Mouse (Mus musculus) intestine, postnatal 0 days (tissue): Measurements from ENCODE around the gene A030014E15Rik. TPM values are rescaled to one million over a fixed set of nuclear protein-coding genes. Genes with fewer than 3 reads are reported as not detected.

Source experiments
- ATAC-seq: fragments of 200-750 bp; cut with Nextera tagmentation; 2 replicates; pipeline ENCODE4 v1.8.0; 2017; ENCODE audit warnings: mild to moderate bottlenecking, moderate TSS enrichment, moderate library complexity
- H3K27ac ChIP-seq: fragments of 300-500 bp; sonication (generic); 2 replicates; pipeline ENCODE4 v1.5.1; 2014; ENCODE audit warnings: mild to moderate bottlenecking, low read depth, low read length, moderate library complexity
- H3K27me3 ChIP-seq: fragments of 300-500 bp; sonication (generic); replicated peaks from 2 replicates; pipeline ENCODE4 v1.6.1; 2014; ENCODE audit warnings: low read length, mixed read lengths; ENCODE audit not compliant: control insufficient read depth, insufficient read depth
- H3K36me3 ChIP-seq: fragments of 300-500 bp; sonication (generic); 2 replicates; pipeline ENCODE4 v1.6.1; 2014; ENCODE audit warnings: mild to moderate bottlenecking, moderate library complexity; ENCODE audit not compliant: control insufficient read depth, insufficient read depth
- H3K4me1 ChIP-seq: fragments of 300-500 bp; sonication (generic); replicated peaks from 2 replicates; pipeline ENCODE4 v1.6.1; 2014; ENCODE audit warnings: antibody characterized with exemption, low read length, mixed read lengths; ENCODE audit not compliant: control insufficient read depth, insufficient read depth
- H3K4me2 ChIP-seq: fragments of 300-500 bp; sonication (generic); replicated peaks from 2 replicates; pipeline ENCODE4 v1.6.1; 2014; ENCODE audit warnings: low read depth, mild to moderate bottlenecking, moderate library complexity
- H3K4me3 ChIP-seq: fragments of 300-500 bp; sonication (generic); 2 replicates; pipeline ENCODE4 v1.5.1; 2014; ENCODE audit warnings: low read depth, low read length
- H3K9ac ChIP-seq: fragments of 300-500 bp; sonication (generic); 2 replicates; pipeline ENCODE4 v1.6.1; 2014; ENCODE audit warnings: mild to moderate bottlenecking, low read depth, low read length
- H3K9me3 ChIP-seq: fragments of 300-500 bp; sonication (generic); 2 replicates; pipeline ENCODE4 v1.6.1; 2016; ENCODE audit warnings: mixed run types; ENCODE audit not compliant: control insufficient read depth
- CTCF ChIP-seq: sonication (generic); IDR thresholded peaks from 2 replicates; pipeline ENCODE4 v1.5.1; 2016; ENCODE audit warnings: low read depth, mild to moderate bottlenecking, control low read depth, antibody characterized with exemption, moderate library complexity
- WGBS: fragments of 180-500 bp; shearing (Covaris S2); extraction: QIAGEN DNeasy Blood & Tissue Kit; methylation state at CpG from one replicate; pipeline ENCODE4 v1.1.7; 2014; 5-methylcytosine and 5-hydroxymethylcytosine counted together
- polyA plus RNA-seq: library from polyadenylated mRNA; unstranded; fragments of >200 nt; fragmentation: Nextera tagmentation; extraction: Ambion mirVana; gene quantifications from 2 replicates; pipeline ENCODE4 v1.2.1, GENCODE M21; 2015

A030014E15Rik gene
- polyA plus RNA-seq, 1 experiment from 2014 or later, result not detected

DNA sequence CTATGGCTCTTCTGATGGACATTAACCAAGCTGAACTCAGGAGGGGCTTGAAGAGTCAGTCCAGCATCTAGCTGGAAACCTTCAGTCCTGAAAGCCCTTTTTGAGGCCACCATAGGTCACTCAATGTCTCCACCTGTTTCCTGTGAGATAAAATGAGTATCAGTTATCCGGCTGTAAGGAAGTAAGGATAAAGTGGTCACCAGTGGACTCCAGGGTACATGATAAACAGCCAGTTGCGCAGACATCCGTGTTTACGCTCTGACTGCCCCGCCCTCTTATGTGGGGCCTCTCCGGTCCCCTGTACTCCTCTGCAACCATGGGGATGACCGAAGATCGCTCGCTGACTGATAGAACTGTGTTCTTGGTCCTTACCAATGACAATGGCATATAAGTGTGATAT is 49.6 kb downstream of the A030014E15Rik start:
- H3K4me2 ChIP-seq, result no peak overlapping the region
- WGBS, result 36% methylated on average over 9 of the region's 9 CpGs
- ATAC-seq, result peak; percentile 54

More for the DNA sequence above, 49.6 kb downstream of the A030014E15Rik start:
- H3K4me1 ChIP-seq, result no peaks in the 10 kb centered on the region
- H3K4me3 ChIP-seq, result no peak overlapping the region
- H3K9ac ChIP-seq, result no peak overlapping the region
- H3K27ac ChIP-seq, result no peak overlapping the region
- no peaks in the 10 kb centered on the region for H3K36me3 ChIP-seq
- H3K27me3 ChIP-seq, result no peaks in the 10 kb centered on the region
- TF ChIP-seq CTCF, result no peak
- H3K9me3 ChIP-seq, result no peaks in the 10 kb centered on the region

Other genes starting within 250 kb of the A030014E15Rik start
- gene Mff, start 200.0 kb upstream of the A030014E15Rik start, polyA plus RNA-seq, result 132 and 136 TPM in 2 replicates
- gene Tm4sf20, start 156.5 kb upstream of the A030014E15Rik start, polyA plus RNA-seq, result 760 and 763 TPM in 2 replicates
- gene Gm47791, start 153.7 kb upstream of the A030014E15Rik start, polyA plus RNA-seq, result not detected in 2 replicates
- gene Agfg1, start 85.4 kb upstream of the A030014E15Rik start, polyA plus RNA-seq, result 35.8 and 36.7 TPM in 2 replicates
- 0.31 TPM in 1 of 2 replicates, not detected in the other for gene A030005L19Rik, start 11.6 kb upstream of the A030014E15Rik start, polyA plus RNA-seq
- gene Gm6217, start 6.5 kb downstream of the A030014E15Rik start, polyA plus RNA-seq, result not detected in 2 replicates
- not detected in 2 replicates for gene A030003K21Rik, start 18.5 kb downstream of the A030014E15Rik start, polyA plus RNA-seq
- gene Gm7544, start 31.1 kb downstream of the A030014E15Rik start, polyA plus RNA-seq, result not detected in 2 replicates
- gene Gm47955, start 35.4 kb downstream of the A030014E15Rik start, polyA plus RNA-seq, result not detected in 2 replicates
- gene Gm47959, start 75.6 kb downstream of the A030014E15Rik start, polyA plus RNA-seq, result not detected in 2 replicates
- 5.8 and 6.8 TPM in 2 replicates for gene Slc19a3, start 113.5 kb downstream of the A030014E15Rik start, polyA plus RNA-seq
- not detected in 2 replicates for gene Krtap28-10, start 117.6 kb downstream of the A030014E15Rik start, polyA plus RNA-seq
- not detected in 2 replicates for gene Gm47969, start 120.0 kb downstream of the A030014E15Rik start, polyA plus RNA-seq
- gene A030005K14Rik, start 134.5 kb downstream of the A030014E15Rik start, polyA plus RNA-seq, result not detected in 2 replicates
- gene Krtap28-13, start 136.0 kb downstream of the A030014E15Rik start, polyA plus RNA-seq, result 0.12 TPM in 1 of 2 replicates, not detected in the other
- 13.2 and 28.1 TPM in 2 replicates for gene Ccl20, start 191.8 kb downstream of the A030014E15Rik start, polyA plus RNA-seq
- gene Daw1, start 234.8 kb downstream of the A030014E15Rik start, polyA plus RNA-seq, result not detected in 2 replicates